Mouse (Mus musculus): ENCODE measurements around the gene Me1.

Me1 gene

DNA sequence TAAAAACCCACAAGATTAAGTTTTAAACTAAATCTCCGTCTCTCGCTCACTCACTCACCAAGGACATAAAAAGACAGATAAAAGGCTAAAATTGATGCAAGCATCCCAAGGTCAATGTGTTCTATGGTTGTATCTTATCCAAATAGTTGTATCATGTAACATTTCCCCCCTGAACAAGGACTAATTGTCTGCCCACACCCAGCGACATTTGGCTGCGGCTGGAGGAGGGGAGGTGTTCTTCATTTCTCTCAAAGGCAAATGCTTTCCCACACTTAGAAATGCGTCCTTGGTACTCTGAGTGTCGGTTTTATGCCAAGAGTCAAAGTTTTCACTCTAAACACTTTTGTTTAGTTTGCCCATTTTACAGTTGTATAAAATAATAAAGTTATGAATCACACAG is 13.2 kb upstream of the Me1 start:
- no peak for DNase-seq (ENCODE audit: low spot score)

DNA sequence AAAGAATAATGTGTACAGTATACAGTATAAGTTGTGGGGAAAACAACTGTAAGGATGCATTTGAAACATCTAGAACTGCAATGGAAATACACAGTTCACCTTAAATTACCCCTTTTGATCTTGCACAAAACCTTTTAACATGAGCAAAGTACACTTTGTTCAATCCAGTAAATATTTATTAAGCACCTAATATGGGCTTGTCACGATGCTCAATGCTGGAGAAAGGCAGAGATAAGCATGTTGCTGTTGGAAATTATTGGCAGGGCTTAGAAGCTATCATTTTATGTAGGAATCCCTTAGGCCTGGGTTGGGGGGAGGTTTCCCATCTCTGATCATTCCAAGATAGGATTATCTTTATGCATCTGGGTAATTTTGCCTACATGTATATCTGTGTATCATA is 11.7 kb upstream of the Me1 start:
- no peak for DNase-seq (ENCODE audit: low spot score)

- DNase-seq (ENCODE audit: low spot score), result no peak
Observed at GRCm38 (mm10) chr9:86701844-86702243, 6.1 kb upstream of the Me1 start.

GRCm38 (mm10) chr9:86701264-86701663 is 5.5 kb upstream of the Me1 start:
- no peak for DNase-seq (ENCODE audit: low spot score)

DNA sequence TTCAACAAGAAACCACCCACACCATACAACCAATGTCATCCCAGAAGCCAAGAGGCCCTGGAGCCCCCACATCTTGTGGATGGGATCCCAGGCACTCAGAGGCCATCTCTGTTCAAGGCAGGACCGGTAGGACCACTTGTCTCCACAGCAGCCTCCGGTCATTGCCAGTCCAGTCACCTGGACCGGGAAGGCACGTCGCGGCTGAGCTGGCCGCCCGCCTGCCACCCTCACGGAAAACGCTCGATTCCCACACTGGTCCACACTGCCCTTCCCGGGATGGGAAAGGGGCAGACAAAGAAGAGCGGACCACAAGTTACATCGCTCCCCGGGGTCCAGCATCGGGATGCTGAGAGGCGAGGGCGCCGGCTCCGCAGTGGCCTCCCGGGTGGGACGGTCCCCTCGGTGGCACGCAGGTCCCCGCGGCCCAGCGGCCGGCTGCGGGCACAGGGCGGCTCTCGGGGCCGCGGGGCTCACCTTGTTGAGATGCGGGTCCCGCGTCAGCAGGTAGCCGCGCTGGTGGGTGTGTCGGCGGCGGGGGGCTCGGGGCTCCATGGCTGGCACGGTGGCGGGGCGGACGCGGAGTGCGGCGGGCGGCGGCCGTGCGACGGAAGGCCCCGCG is 445 bp downstream of the Me1 start:
- DNase-seq (ENCODE audit: low spot score), result no peak

DNA sequence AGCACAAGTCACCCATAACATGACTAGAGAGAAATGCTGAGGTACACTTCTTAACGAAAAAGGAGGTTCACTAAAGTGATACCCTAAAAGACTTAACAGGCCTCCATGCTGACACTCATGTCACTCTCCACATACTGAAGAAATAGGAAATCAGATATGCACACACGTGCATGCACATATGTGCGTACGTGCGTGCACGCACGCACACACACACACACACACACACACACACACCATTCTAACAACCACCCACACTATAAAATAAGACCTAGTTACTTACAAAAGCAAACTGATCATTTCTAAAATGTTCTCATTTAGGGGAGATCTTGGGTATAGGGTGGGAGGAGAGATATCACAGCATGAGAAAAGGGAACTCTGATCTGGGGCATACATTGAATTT is 1.1 kb downstream of the Me1 start:
- DNase-seq (ENCODE audit: low spot score), result no peak

DNA sequence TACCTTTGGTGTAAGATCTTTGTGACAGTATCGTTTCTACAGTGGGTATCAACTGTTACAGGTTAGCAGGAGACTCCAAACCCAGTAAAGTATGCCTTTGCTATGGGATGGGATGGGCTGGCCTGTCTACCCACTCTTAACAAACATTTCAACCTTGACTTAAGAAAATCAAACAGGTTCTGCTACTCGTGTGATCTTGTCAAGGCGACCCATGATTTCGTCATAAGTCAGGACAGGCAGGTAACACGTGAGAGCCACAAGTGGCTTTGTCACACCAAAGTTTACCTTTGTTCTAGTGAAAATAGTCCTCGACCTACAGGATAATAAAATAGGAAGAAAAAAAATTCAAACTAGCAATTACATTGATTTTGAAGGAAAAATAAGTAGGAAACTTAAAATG is 1.8 kb downstream of the Me1 start:
- DNase-seq (ENCODE audit: low spot score), result no peak

- DNase-seq (ENCODE audit: low spot score), result no peak
Observed at GRCm38 (mm10) chr9:86692676-86693075, 3.1 kb downstream of the Me1 start.

DNA sequence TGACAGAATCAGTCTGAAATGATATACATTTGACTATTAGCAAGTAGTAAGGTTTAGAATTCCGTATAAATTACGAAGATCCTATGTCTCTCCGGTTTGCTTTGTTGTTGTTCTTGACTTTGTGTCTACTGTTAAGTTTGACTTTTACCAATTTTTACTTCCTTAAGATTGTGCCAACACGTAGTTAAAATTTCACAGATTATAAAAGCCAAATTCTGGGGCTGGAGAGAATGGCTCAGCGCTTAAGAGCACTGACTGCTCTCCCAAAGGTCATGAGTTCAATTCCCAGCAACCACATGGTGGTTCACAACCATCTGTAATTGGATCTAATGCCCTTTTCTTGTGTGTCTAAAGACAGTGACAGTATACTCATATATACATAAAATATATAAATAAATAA is 3.5 kb downstream of the Me1 start:
- no peak for DNase-seq (ENCODE audit: low spot score)

GRCm38 (mm10) chr9:86691101-86691500 is 4.7 kb downstream of the Me1 start:
- no peak for DNase-seq (ENCODE audit: low spot score)

DNA sequence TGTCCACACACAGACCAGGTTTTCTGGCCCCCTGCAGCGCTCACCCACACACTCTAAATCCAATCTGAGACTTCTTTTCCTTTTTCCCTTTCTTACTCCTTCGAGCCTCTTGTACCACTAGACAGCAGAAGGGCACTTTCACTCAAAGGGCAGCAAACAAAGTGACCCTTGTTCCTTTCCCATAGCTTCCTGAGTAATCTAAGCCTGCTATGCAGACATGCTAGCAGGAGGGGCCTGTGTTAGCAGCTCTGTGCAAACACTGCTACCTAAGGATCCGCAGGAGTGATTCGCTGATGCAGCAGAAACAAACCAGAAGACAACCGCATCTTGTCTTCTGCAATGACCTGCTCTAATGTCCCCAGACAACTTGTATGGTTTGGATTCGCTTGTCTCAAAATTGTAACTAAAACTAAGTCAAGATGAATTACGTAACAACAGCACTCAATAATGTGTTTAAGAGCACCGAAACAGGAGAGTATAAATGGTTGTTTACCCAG is 12.0 kb downstream of the Me1 start:
- no peak for DNase-seq (ENCODE audit: low spot score)

GRCm38 (mm10) chr9:86682844-86683243 is 12.9 kb downstream of the Me1 start:
- no peak for DNase-seq (ENCODE audit: low spot score)

DNA sequence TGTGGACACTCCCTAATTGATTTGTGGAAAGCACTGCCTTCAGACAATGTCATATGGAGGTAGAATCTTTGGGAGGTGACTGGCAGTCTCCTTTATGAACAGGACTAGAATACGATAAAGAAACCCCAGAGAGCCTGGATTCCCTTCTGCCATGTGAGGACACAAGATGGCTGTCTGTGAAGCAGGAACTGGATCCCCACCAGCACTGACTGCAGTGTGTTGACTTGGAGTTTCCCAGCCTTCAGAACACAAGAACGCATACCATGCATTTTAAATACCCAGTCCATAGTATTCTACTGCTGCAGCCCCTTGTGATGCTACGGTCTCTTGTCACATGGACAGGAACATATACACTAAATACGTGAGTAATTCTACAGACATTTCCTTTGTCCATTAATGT is 13.5 kb downstream of the Me1 start:
- DNase-seq (ENCODE audit: low spot score), result no peak

DNA sequence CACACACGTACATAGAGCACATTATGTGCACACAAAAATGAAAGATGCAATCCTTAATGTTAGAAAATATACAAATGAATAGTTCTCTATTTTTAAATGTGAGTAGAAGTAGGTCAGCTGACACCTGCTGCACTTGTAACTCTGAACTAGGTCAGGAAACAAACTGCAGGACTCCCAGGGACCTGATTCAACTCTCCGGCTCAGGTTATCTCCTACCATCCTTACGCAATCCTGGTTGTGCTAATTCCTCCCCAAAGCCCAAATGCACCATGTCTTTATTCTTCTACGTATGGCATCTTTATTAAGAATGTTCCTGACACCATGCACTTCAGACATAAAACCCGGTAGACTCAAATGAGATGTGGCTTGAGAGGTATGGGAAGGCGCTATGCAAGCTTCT is 15.3 kb downstream of the Me1 start:
- DNase-seq (ENCODE audit: low spot score), result no peak

- DNase-seq (ENCODE audit: low spot score), result no peak
Observed at GRCm38 (mm10) chr9:86679843-86680417, 15.8 kb downstream of the Me1 start.

GRCm38 (mm10) chr9:86676246-86676645 is 19.5 kb downstream of the Me1 start:
- no peak for DNase-seq (ENCODE audit: low spot score)

- DNase-seq (ENCODE audit: low spot score), result no peak
Observed at GRCm38 (mm10) chr9:86675426-86675825, 20.3 kb downstream of the Me1 start.

GRCm38 (mm10) chr9:86672907-86673472 is 22.8 kb downstream of the Me1 start:
- DNase-seq (ENCODE audit: low spot score), result no peak

- no peak for DNase-seq (ENCODE audit: low spot score)
Observed at GRCm38 (mm10) chr9:86668590-86669252, 27.0 kb downstream of the Me1 start.

- DNase-seq (ENCODE audit: low spot score), result no peak
Observed at GRCm38 (mm10) chr9:86667138-86667750, 28.5 kb downstream of the Me1 start.

GRCm38 (mm10) chr9:86661679-86662078 is 34.1 kb downstream of the Me1 start:
- no peak for DNase-seq (ENCODE audit: low spot score)

DNA sequence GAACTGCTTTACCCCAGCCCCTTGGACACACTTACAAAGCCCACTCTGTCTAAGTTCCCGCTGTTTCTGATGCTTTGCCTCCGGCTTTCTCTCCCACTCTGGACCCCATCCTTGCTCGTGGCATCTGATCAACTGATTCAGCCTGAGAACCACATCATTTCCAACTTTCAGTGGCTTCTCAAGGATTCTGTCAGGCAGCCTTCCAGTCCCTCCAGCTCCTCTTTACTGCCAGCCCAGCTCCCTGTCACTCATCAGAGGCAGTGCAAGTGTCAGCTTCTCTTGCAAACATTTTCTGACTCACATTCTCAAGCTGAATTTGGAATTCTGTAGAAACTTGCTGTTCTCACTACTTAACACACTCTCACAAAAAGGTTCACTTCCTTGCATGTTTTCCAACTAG is 34.5 kb downstream of the Me1 start:
- DNase-seq (ENCODE audit: low spot score), result no peak

GRCm38 (mm10) chr9:86660327-86660726 is 35.4 kb downstream of the Me1 start:
- no peak for DNase-seq (ENCODE audit: low spot score)

Measured in T-cell, adult 2 months (primary cell).